Mouse (Mus musculus): ENCODE data around the gene Fuz. TPM values are rescaled to one million over a fixed set of nuclear protein-coding genes. Genes with fewer than 3 reads are reported as not detected.
A peak's percentile ranks its signal among the peaks of the same experiment; 100 is the strongest.

Fuz gene
- polyA plus RNA-seq, 1 experiment from 2014 or later: 11.1 TPM

- Histone ChIP-seq H3K27me3 (replicated peaks; ENCODE audit: control insufficient read depth, insufficient read depth, low read length) (no peaks in the 10 kb centered on the region), H3K4me1 (replicated peaks; ENCODE audit: control insufficient read depth, insufficient read depth, low read length) (peaks cover 7% of the 10 kb centered on the region), H3K27ac (ENCODE audit: low read depth, low read length) (peak overlapping the region; percentile 99), H3K4me2 (replicated peaks; ENCODE audit: low read depth) (peak overlapping the region; percentile 98), H3K9me3 (ENCODE audit: control insufficient read depth) (no peaks in the 10 kb centered on the region), H3K4me3 (ENCODE audit: low read depth, low read length) (peak overlapping the region; percentile 60), H3K9ac (ENCODE audit: low read depth, low read length) (peak overlapping the region; percentile 71), H3K36me3 (ENCODE audit: control insufficient read depth, insufficient read depth) (peaks cover 6% of the 10 kb centered on the region; the same call in 1 of the 2 replicates)
- TF ChIP-seq CTCF (IDR thresholded peaks at IDR 0.05; ENCODE audit: low read depth): peak; percentile 6; the same call in 1 of the 2 replicates
- ATAC-seq: no peak
- 20% methylated on average over 25 of the region's 26 CpGs for WGBS
These were observed 42.1 kb upstream of the Fuz start for GRCm38 (mm10) chr7:44853596-44854355.

GRCm38 (mm10) chr7:44854356-44855031, 41.4 kb upstream of the Fuz start:
- H3K9me3 ChIP-seq (ENCODE audit: control insufficient read depth): no peaks in the 10 kb centered on the region
- no peaks in the 10 kb centered on the region for H3K27me3 ChIP-seq (replicated peaks; ENCODE audit: control insufficient read depth, insufficient read depth, low read length)
- H3K4me1 ChIP-seq (replicated peaks; ENCODE audit: control insufficient read depth, insufficient read depth, low read length): peaks cover 7% of the 10 kb centered on the region
- peak overlapping the region; percentile 60 for H3K4me3 ChIP-seq (ENCODE audit: low read depth, low read length)
- no peak; the same call in 1 of the 2 replicates for TF ChIP-seq CTCF (IDR thresholded peaks at IDR 0.05; ENCODE audit: low read depth)
- peak overlapping the region; percentile 99 for H3K27ac ChIP-seq (ENCODE audit: low read depth, low read length)
- peak; percentile 84 for ATAC-seq
- peaks cover 8% of the 10 kb centered on the region; the same call in 1 of the 2 replicates for H3K36me3 ChIP-seq (ENCODE audit: control insufficient read depth, insufficient read depth)
- H3K4me2 ChIP-seq (replicated peaks; ENCODE audit: low read depth): peak overlapping the region; percentile 98
- 2% methylated on average over 45 of the region's 45 CpGs for whole genome bisulfite sequencing
- H3K9ac ChIP-seq (ENCODE audit: low read depth, low read length): peak overlapping the region; percentile 71

- 36% methylated on average over 10 of the region's 10 CpGs for WGBS
- Histone ChIP-seq H3K36me3 (ENCODE audit: control insufficient read depth, insufficient read depth) (peaks cover 11% of the 10 kb centered on the region; the same call in 1 of the 2 replicates), H3K9ac (ENCODE audit: low read depth, low read length) (peak overlapping the region; percentile 71; the same call in 1 of the 2 replicates), H3K27ac (ENCODE audit: low read depth, low read length) (peak overlapping the region; percentile 99), H3K27me3 (replicated peaks; ENCODE audit: control insufficient read depth, insufficient read depth, low read length) (no peaks in the 10 kb centered on the region), H3K9me3 (ENCODE audit: control insufficient read depth) (no peaks in the 10 kb centered on the region), H3K4me1 (replicated peaks; ENCODE audit: control insufficient read depth, insufficient read depth, low read length) (peaks cover 7% of the 10 kb centered on the region), H3K4me2 (replicated peaks; ENCODE audit: low read depth) (peak overlapping the region; percentile 98), H3K4me3 (ENCODE audit: low read depth, low read length) (peak overlapping the region; percentile 60)
- ATAC-seq: peak; percentile 0; the same call in 1 of the 2 replicates
- TF ChIP-seq CTCF (IDR thresholded peaks at IDR 0.05; ENCODE audit: low read depth): no peak
These were observed 40.8 kb upstream of the Fuz start for GRCm38 (mm10) chr7:44855036-44855435.

GRCm38 (mm10) chr7:44856265-44856916, 39.5 kb upstream of the Fuz start:
- Histone ChIP-seq H3K27me3 (replicated peaks; ENCODE audit: control insufficient read depth, insufficient read depth, low read length) (no peaks in the 10 kb centered on the region), H3K4me3 (ENCODE audit: low read depth, low read length) (peak overlapping the region; percentile 77), H3K9me3 (ENCODE audit: control insufficient read depth) (no peaks in the 10 kb centered on the region), H3K27ac (ENCODE audit: low read depth, low read length) (0 out of 2 replicates have a peak overlapping the region, but pooled peaks have one; percentile 84), H3K9ac (ENCODE audit: low read depth, low read length) (no peak overlapping the region), H3K36me3 (ENCODE audit: control insufficient read depth, insufficient read depth) (peaks cover 14% of the 10 kb centered on the region), H3K4me2 (replicated peaks; ENCODE audit: low read depth) (peak overlapping the region; percentile 98), H3K4me1 (replicated peaks; ENCODE audit: control insufficient read depth, insufficient read depth, low read length) (peaks cover 4% of the 10 kb centered on the region)
- ATAC-seq: no peak
- TF ChIP-seq CTCF (IDR thresholded peaks at IDR 0.05; ENCODE audit: low read depth): no peak
- WGBS: 58% methylated on average over 9 of the region's 9 CpGs

- peak within 1 kb of the TSS; percentile 77 for H3K4me3 ChIP-seq (ENCODE audit: low read depth, low read length)
- WGBS: under 1% methylated on average over 32 of the region's 32 CpGs
- H3K4me1 ChIP-seq (replicated peaks; ENCODE audit: control insufficient read depth, insufficient read depth, low read length): peaks cover 4% of the 10 kb centered on the region
- H3K36me3 ChIP-seq (ENCODE audit: control insufficient read depth, insufficient read depth): peaks cover 21% of the 10 kb centered on the region
- ATAC-seq: peak; percentile 18
- peak within 1 kb of the TSS; percentile 98 for H3K4me2 ChIP-seq (replicated peaks; ENCODE audit: low read depth)
- peak within 1 kb of the TSS; percentile 84 for H3K27ac ChIP-seq (ENCODE audit: low read depth, low read length)
- TF ChIP-seq CTCF (IDR thresholded peaks at IDR 0.05; ENCODE audit: low read depth): 0 out of 2 replicates have a peak, but pooled peaks have one; percentile 6
- H3K9ac ChIP-seq (ENCODE audit: low read depth, low read length): peak within 1 kb of the TSS; percentile 76
- no peaks in the 10 kb centered on the region for H3K9me3 ChIP-seq (ENCODE audit: control insufficient read depth)
- H3K27me3 ChIP-seq (replicated peaks; ENCODE audit: control insufficient read depth, insufficient read depth, low read length): no peaks in the 10 kb centered on the region
These were observed 38.8 kb upstream of the Fuz start, which contains the start of gene Pnkp for GRCm38 (mm10) chr7:44857042-44857552. Gene Pnkp, plus strand, starts transcription at chr7:44857139.

Measured in intestine, postnatal 0 days (tissue).